Mouse (Mus musculus) adrenal gland, postnatal 4 days (tissue): ENCODE data around the gene Sgpp1. TPM values are rescaled to one million over a fixed set of nuclear protein-coding genes. Genes with fewer than 3 reads are reported as not detected.
A peak's percentile ranks its signal among the peaks of the same experiment; 100 is the strongest.

Experiments
- DNase-seq, 2 experiments: peaks; one replicate each; pipeline ENCODE4 v3.0.0; 2021 to 2022; ENCODE audit warnings: low spot score in 2 of 2, mixed read lengths in 2 of 2
- long read RNA-seq, 2 experiments: library from polyadenylated mRNA; stranded (forward); transcript quantifications; one replicate each; pipeline ENCODE4 v2.0.0; 2021
- total RNA-seq, 2 experiments: library from RNA; stranded (reverse); gene quantifications; 2 replicates each; pipeline ENCODE4 v1.2.3; 2021

Gene Sgpp1
- 10 to 100 TPM; 62.7 to 65.8 TPM for total RNA-seq
- long read RNA-seq, experiment 1, transcript Sgpp1-201 (3 exons, 3,323 nt), result major isoform, 14 of 16 reads
- long read RNA-seq, experiment 1, partial matches to known transcripts, result 0 of 16 reads
- long read RNA-seq, experiment 1, other reads (novel, unspliced or antisense), result 1 of 16 reads
- long read RNA-seq, experiment 2, transcript Sgpp1-202 (2 exons, 3,200 nt), result minor isoform, 5 of 67 reads
- long read RNA-seq, experiment 2, transcript Sgpp1-201 (3 exons, 3,323 nt), result major isoform, 50 of 67 reads
- long read RNA-seq, experiment 2, partial matches to known transcripts, result 0 of 67 reads
- long read RNA-seq, experiment 2, other reads (novel, unspliced or antisense), result 12 of 67 reads

GRCm38 (mm10) chr12:75735246-75736200, at the start of gene Sgpp1:
Gene Sgpp1, minus strand, starts transcription at chr12:75735729.
- DNase-seq, result peak; percentile 65 to 75

- no peak for DNase-seq
These were observed 48.8 kb upstream of the Sgpp1 start for GRCm38 (mm10) chr12:75784271-75784751.

- no peak for DNase-seq
These were observed 46.5 kb upstream of the Sgpp1 start for GRCm38 (mm10) chr12:75781995-75782394.

GRCm38 (mm10) chr12:75781445-75781844, 45.9 kb upstream of the Sgpp1 start:
- DNase-seq, result no peak

- peak; percentile 21 to 50 for DNase-seq
These were observed 37.0 kb upstream of the Sgpp1 start for GRCm38 (mm10) chr12:75772424-75773034.

GRCm38 (mm10) chr12:75771410-75771809, 35.9 kb upstream of the Sgpp1 start:
- DNase-seq, result no peak

- DNase-seq, result no peak
These were observed 31.4 kb upstream of the Sgpp1 start for GRCm38 (mm10) chr12:75766885-75767317.

- no peak for DNase-seq
These were observed 30.9 kb upstream of the Sgpp1 start for GRCm38 (mm10) chr12:75766395-75766794.

- DNase-seq, result no peak
These were observed 30.2 kb upstream of the Sgpp1 start for GRCm38 (mm10) chr12:75765751-75766150.

GRCm38 (mm10) chr12:75756387-75756786, 20.9 kb upstream of the Sgpp1 start:
- no peak for DNase-seq

- no peak for DNase-seq
These were observed 18.2 kb upstream of the Sgpp1 start for GRCm38 (mm10) chr12:75753730-75754129.

- no peak for DNase-seq
These were observed 16.5 kb upstream of the Sgpp1 start for GRCm38 (mm10) chr12:75752077-75752476.

GRCm38 (mm10) chr12:75748574-75748973, 13.0 kb upstream of the Sgpp1 start:
- DNase-seq, result no peak

GRCm38 (mm10) chr12:75745697-75746290, 10.3 kb upstream of the Sgpp1 start:
- no peak for DNase-seq

GRCm38 (mm10) chr12:75742101-75742500, 6.6 kb upstream of the Sgpp1 start:
- DNase-seq, result no peak

- no peak for DNase-seq
These were observed 5.7 kb upstream of the Sgpp1 start for GRCm38 (mm10) chr12:75741273-75741672.

- DNase-seq, result no peak
These were observed 4.9 kb upstream of the Sgpp1 start for GRCm38 (mm10) chr12:75740451-75740850.

- DNase-seq, result no peak
These were observed 4.1 kb upstream of the Sgpp1 start for GRCm38 (mm10) chr12:75739611-75740010.

GRCm38 (mm10) chr12:75736296-75736695, 767 bp upstream of the Sgpp1 start:
- no peak for DNase-seq

GRCm38 (mm10) chr12:75734891-75735245, 661 bp downstream of the Sgpp1 start:
- peak in 1 of 2 experiments; percentile 13 for DNase-seq

- DNase-seq, result no peak
These were observed 1.4 kb downstream of the Sgpp1 start for GRCm38 (mm10) chr12:75734167-75734566.
